Mouse (Mus musculus) midbrain, embryonic 10.5 days (tissue): Measurements from ENCODE around the gene Fcer1a. TPM values are rescaled to one million over a fixed set of nuclear protein-coding genes. Genes with fewer than 3 reads are reported as not detected.

Experiments
- polyA plus RNA-seq: library from polyadenylated mRNA; unstranded; fragments of >200 nt; fragmentation: Nextera tagmentation; extraction: Ambion mirVana; gene quantifications from 2 replicates; pipeline ENCODE4 v1.2.1, GENCODE M21; 2016

The Fcer1a gene
- polyA plus RNA-seq, 1 experiment from 2014 or later: not detected

Other genes with a start within 250 kb of the Fcer1a start
- not detected in 2 replicates for gene Olfr1408, start 89.8 kb downstream of the Fcer1a start, polyA plus RNA-seq
- not detected in 2 replicates for gene Olfr1406, start 36.6 kb downstream of the Fcer1a start, polyA plus RNA-seq
- gene Olfr218, start 29.4 kb downstream of the Fcer1a start, polyA plus RNA-seq: not detected in 2 replicates
- not detected in 2 replicates for gene Olfr1404, start 14.8 kb downstream of the Fcer1a start, polyA plus RNA-seq
- gene Olfr418, start 38.8 kb upstream of the Fcer1a start, polyA plus RNA-seq: not detected in 2 replicates
- gene Mptx2, start 50.6 kb upstream of the Fcer1a start, polyA plus RNA-seq: not detected in 2 replicates
- 1.6 and 2.4 TPM in 2 replicates for gene Ackr1, start 106.5 kb upstream of the Fcer1a start, polyA plus RNA-seq
- 6.7 TPM in 2 replicates for gene Aim2, start 123.7 kb upstream of the Fcer1a start, polyA plus RNA-seq
- gene Cadm3, start 140.5 kb upstream of the Fcer1a start, polyA plus RNA-seq: 2.0 and 5.3 TPM in 2 replicates